Mouse (Mus musculus) induced T-regulatory cell, adult 2 months (primary cell): ENCODE data around the gene Polr2b.

Source experiments
- DNase-seq: peaks from one replicate; pipeline ENCODE4 v3.0.0-alpha.2; 2012; ENCODE audit warnings: low read depth

Polr2b gene

DNA sequence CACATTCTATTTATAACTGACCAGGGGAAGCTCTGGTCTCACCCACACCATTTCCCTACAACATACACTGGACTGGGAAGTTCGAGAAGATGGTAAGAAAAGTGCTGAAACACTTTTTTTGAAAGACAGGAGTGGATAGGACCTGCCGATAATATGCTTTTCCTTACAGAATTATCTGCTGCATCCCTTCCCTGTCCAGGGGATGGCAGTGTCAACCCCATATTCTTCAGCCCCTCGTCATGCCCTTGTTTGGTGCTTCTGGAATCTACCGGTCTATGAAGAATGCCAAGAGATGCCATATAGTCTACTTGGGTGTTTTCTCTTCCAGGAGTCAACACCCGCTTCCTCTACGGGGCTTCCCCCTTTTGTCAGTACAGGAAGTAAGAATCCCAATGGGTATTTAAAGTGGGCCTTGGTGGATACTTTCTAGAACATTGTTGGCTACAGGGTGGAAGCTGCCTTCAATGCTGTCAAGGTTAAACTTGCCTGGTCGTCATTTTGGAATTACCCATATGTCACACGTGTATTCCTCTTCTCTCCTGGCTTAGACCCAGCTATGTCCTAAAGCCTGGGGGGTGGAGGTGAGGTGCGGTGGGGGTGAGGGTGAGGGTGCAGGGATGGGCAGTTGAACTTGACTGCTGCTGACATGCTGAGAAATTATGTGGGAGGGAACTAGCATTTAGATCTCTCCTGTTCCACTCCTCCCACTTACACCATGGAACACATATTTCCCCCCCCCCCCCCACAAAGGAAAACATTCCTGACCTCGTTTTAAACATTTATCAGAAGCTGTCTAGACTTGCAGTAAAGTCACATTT, 76.9 kb downstream of the Polr2b start:
- DNase-seq, result no peak

- DNase-seq, result no peak
These were observed 77.4 kb downstream of the Polr2b start for GRCm38 (mm10) chr5:77387414-77387704.

GRCm38 (mm10) chr5:77388359-77388758, 78.4 kb downstream of the Polr2b start:
- no peak for DNase-seq

GRCm38 (mm10) chr5:77390272-77390671, 80.3 kb downstream of the Polr2b start:
- DNase-seq, result no peak

DNA sequence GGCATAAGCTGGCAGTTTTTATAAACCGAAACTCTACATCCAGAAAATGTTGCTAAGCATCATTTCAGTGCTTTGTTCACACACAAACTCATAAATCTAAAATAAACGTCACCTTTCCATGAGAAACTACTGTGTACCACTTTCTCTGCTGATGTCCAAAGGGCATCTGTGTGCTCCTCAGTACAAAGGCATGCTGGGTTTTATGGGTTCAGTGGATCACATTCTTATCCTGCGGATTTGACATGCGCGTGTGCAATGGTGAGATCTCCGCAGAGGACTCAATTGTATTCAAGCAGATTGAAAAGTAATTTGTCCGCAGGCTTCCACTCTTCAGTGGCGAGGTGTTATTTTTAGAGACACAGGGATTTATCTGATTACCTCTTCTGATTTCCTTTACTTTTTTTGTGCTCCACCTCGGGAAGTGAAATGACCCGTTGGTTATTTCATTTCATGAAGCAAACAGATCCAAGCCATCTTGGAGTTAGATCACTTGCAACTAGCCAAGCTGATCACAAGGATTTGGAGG, 83.2 kb downstream of the Polr2b start:
- DNase-seq, result no peak

DNA sequence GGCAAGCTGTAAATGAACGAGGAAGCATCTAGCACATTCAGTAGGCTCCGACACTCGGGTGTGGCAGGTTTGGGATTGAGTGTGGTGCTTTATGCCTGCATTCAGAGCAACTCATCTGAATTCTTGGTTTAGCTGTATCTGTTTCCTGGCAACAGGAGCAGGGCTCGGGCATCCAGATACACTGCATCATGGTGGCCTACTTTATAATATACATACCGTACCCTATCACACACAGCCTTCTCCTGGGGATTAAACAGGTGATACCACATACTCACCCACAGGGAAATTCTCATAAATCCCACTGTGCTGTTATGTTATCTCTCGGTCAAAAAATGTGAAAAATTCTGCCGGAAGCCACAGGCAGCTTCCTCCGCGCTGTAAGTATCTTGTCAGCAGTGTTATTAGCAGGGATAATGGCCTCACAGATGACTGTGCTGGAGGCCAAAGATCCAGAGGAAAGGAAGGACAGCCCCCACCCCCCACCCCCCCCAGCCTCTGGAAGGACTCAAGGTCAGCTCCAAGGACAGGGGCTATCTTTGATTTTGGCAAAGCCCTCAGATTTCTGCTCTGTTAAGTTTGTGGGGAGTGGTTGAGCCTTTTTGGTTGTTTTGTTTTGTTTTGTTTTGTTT, 84.2 kb downstream of the Polr2b start:
- no peak for DNase-seq

DNA sequence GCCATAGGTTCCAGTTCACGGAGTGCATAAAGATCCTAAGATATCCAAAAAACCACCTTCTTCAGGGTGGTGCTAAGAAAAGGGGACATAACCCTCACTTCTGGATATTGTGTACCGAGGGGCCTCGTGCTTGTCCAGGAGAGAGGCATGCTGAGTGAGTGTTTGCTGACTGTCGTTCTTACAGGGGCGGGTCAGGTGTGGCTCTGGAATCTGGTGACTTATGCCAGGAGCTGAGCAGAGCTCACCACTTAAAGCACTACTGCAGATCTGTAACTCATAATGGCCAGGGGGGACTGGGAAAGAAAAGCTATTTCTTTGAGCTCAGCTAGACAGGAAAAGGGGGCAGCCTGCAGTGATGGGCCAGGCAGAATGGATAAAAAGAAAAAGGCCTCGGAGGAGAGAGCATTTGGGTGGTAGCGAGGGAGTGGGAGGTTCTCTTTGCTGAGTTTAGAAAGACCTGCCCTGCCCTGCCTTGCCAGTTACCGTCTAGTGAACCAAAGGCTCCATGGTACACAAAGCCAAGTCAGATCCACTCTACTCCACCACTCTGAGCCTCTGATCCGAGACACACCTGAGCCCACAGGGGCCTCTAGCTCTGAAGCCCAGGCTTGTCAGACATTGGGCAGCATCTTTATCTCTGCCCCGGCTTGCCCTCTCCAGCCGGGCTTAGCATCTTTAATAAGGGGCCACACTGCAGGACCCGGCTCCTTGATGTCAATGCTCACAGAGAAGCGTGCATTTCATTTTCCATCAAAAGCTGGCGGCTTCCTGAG, 88.5 kb downstream of the Polr2b start:
- no peak for DNase-seq
